Mouse (Mus musculus): Measurements from ENCODE around the gene Rgs17.

DNA sequence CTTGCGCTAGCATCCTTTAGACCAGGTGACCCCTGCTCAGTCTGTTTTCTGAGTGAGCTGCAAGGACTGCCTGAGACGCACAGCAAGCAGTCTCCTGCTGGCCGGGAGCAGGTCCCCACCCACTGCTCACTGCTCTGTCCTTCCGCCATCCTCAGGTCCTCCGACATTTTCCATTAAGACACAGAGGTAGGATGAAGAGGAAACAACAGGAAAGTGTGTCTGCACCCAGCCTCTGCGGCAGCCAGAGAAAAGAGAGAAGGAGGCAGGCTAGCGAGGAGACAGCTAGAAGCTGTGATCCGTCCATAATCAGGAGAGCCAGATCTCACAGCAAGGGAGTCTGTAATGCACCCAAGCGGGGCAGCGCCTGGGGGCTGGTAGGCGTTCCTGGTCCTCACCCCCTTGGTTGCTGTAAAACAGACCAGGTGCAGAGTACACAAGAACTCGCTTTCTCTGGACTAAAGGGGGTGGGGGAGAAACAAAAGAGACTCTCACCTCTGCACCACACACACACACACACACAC is 1.1 kb downstream of the Rgs17 start:
- TF ChIP-seq CTCF (IDR thresholded peaks at IDR 0.05; ENCODE audit: extremely low read depth, insufficient read depth, insufficient read length, insufficient replicate concordance) (no peak), POLR2A (IDR thresholded peaks at IDR 0.05; ENCODE audit: low read depth, low read length) (no peak)

Data from spleen, adult 2 months (tissue).